Mouse (Mus musculus) bone marrow macrophage, adult 2 months (primary cell): ENCODE measurements around the gene Eva1b.
A peak's percentile ranks its signal among the peaks of the same experiment; 100 is the strongest.

ENCODE experiments used
- CTCF ChIP-seq: IDR thresholded peaks from 2 replicates; pipeline ENCODE4 v1.5.1; 2012; ENCODE audit warnings: low read depth, mild to moderate bottlenecking, low read length, moderate library complexity
- POLR2A ChIP-seq: IDR thresholded peaks from 2 replicates; pipeline ENCODE4 v1.6.1; 2012; ENCODE audit warnings: mild to moderate bottlenecking, low read depth, low read length, borderline replicate concordance

DNA sequence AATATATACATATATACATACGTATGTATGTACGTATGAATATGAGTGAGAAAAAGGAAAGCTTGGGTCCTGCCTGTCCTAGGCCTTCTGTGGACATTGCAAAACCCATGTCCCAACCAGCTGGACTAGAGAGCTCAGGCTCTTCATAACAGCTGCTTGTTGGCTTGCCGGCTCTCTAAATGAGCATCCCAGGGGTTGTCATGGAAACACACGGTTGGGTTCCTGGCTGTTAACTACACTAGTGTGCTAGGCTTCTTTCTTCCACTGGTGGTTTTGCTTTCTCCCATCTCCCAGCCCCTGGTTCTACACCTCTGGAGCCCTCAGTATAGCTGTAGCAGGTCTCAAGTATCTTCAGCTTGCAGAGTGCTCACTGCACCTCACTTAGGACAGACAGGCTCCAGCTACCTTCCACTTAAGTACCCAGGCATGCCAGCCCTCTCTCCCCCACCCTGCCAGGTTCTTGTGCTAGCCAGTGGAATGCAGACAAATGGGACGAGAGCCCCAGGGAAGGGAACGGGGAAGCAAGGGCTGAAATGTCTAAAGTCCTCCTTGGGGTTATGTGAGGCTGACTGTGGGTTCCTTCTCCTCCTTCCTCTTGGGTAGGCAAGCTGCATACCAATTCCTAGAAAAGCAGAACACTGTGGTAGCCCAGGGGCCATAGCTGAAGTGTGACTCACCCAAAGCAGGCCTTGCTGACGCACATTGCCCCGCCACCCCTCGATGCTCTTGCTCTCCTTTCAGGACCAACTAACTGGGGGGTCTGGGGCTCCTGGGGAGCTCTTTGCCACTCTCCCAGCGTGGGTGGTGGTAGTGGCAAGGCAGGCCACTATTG is 16.0 kb upstream of the Eva1b start:
- TF ChIP-seq CTCF (0 out of 2 replicates have a peak, but pooled peaks have one; percentile 15), POLR2A (no peak)
